Mouse (Mus musculus) monocyte, adult 2 months (primary cell): ENCODE data around the gene Clmp.

ENCODE experiments used
- DNase-seq, 2 experiments: peaks; one replicate each; pipeline ENCODE4 v3.0.0; 2022; ENCODE audit warnings: low spot score in 2 of 2, low read depth in 1 of 2

The Clmp gene

GRCm38 (mm10) chr9:40690511-40690910 lies 4.7 kb downstream of the Clmp start:
- no peak for DNase-seq

- DNase-seq = no peak
Measured at GRCm38 (mm10) chr9:40693026-40693425, 7.3 kb downstream of the Clmp start.

- DNase-seq = no peak
Measured at GRCm38 (mm10) chr9:40693768-40694167, 8.0 kb downstream of the Clmp start.

GRCm38 (mm10) chr9:40694284-40694683 lies 8.5 kb downstream of the Clmp start:
- DNase-seq = no peak

GRCm38 (mm10) chr9:40696086-40696485 lies 10.3 kb downstream of the Clmp start:
- DNase-seq = no peak

- DNase-seq = no peak
Measured at GRCm38 (mm10) chr9:40699194-40699593, 13.4 kb downstream of the Clmp start.

- no peak for DNase-seq
Measured at GRCm38 (mm10) chr9:40700253-40700652, 14.5 kb downstream of the Clmp start.

- DNase-seq = no peak
Measured at GRCm38 (mm10) chr9:40704364-40705276, 18.9 kb downstream of the Clmp start.

- no peak for DNase-seq
Measured at GRCm38 (mm10) chr9:40708448-40709140, 22.8 kb downstream of the Clmp start.

- no peak for DNase-seq
Measured at GRCm38 (mm10) chr9:40709141-40709537, 23.4 kb downstream of the Clmp start.

GRCm38 (mm10) chr9:40709587-40709986 lies 23.8 kb downstream of the Clmp start:
- DNase-seq = no peak

- no peak for DNase-seq
Measured at GRCm38 (mm10) chr9:40709991-40710390, 24.2 kb downstream of the Clmp start.

- DNase-seq = no peak
Measured at GRCm38 (mm10) chr9:40711654-40712053, 25.9 kb downstream of the Clmp start.

GRCm38 (mm10) chr9:40717182-40717874 lies 31.6 kb downstream of the Clmp start:
- DNase-seq = no peak

- no peak for DNase-seq
Measured at GRCm38 (mm10) chr9:40717875-40718185, 32.1 kb downstream of the Clmp start.

- no peak for DNase-seq
Measured at GRCm38 (mm10) chr9:40720881-40721280, 35.1 kb downstream of the Clmp start.

GRCm38 (mm10) chr9:40723311-40723772 lies 37.6 kb downstream of the Clmp start:
- no peak for DNase-seq

- DNase-seq = no peak
Measured at GRCm38 (mm10) chr9:40724978-40725377, 39.2 kb downstream of the Clmp start.

- no peak for DNase-seq
Measured at GRCm38 (mm10) chr9:40727140-40727823, 41.5 kb downstream of the Clmp start.

- no peak for DNase-seq
Measured at GRCm38 (mm10) chr9:40727824-40728495, 42.2 kb downstream of the Clmp start.

GRCm38 (mm10) chr9:40730302-40730700 lies 44.5 kb downstream of the Clmp start:
- no peak for DNase-seq
